Mouse (Mus musculus) C2C12 (cell line): ENCODE results near the gene Foxa2.

Experiments
- CTCF ChIP-seq: IDR thresholded peaks from one replicate; pipeline ENCODE4 v1.5.1; 2011; ENCODE audit not compliant: control insufficient read depth, insufficient read depth, insufficient read length
- MAX ChIP-seq: IDR thresholded peaks from one replicate; pipeline ENCODE4 v1.6.1; 2011; ENCODE audit warnings: mild to moderate bottlenecking, control low read depth

DNA sequence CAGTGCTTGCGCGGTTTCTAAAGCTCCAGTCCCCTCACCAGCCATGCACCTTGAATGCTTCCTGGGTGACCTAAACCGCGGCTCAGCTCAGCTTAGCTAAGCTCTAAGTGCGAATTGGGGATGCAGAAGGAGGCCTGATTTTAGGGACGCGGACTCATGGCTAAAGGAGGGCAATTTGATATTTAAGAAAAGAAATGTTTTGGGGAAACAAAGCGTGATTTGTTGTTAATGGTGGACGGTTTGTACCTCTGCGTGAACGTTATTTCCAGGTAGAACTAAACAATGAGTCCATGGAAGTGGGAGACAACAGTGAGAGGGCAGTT, 16.2 kb downstream of the Foxa2 start:
- TF ChIP-seq CTCF = no peak
- no peak for TF ChIP-seq MAX
